Mouse (Mus musculus) heart, embryonic 13.5 days (tissue): ENCODE data around the gene Zfp36. TPM values are rescaled to one million over a fixed set of nuclear protein-coding genes. Genes with fewer than 3 reads are reported as not detected.

Source experiments
- ATAC-seq: fragments of 200-750 bp; cut with Nextera tagmentation; 2 replicates; pipeline ENCODE4 v1.8.0; 2017; ENCODE audit warnings: moderate TSS enrichment; ENCODE audit not compliant: insufficient number of reproducible peaks, low FRiP score, low TSS enrichment; ENCODE audit errors: extremely low read depth
- H3K27ac ChIP-seq: fragments of 300-500 bp; sonication (generic); replicated peaks from 2 replicates; pipeline ENCODE4 v1.5.1; 2015; ENCODE audit warnings: moderate library complexity, mild to moderate bottlenecking, inconsistent platforms
- H3K27me3 ChIP-seq: fragments of 300-500 bp; sonication (generic); replicated peaks from 2 replicates; pipeline ENCODE4 v1.6.1; 2015; ENCODE audit warnings: mild to moderate bottlenecking, inconsistent platforms
- H3K36me3 ChIP-seq: fragments of 300-500 bp; sonication (generic); 2 replicates; pipeline ENCODE4 v1.6.1; 2015; ENCODE audit warnings: mild to moderate bottlenecking, inconsistent platforms
- H3K4me1 ChIP-seq: fragments of 300-500 bp; sonication (generic); 2 replicates; pipeline ENCODE4 v1.6.1; 2015; ENCODE audit warnings: inconsistent platforms
- H3K4me2 ChIP-seq: fragments of 300-500 bp; sonication (generic); 2 replicates; pipeline ENCODE4 v1.6.1; 2015; ENCODE audit warnings: inconsistent platforms, mild to moderate bottlenecking, moderate library complexity
- H3K4me3 ChIP-seq: fragments of 300-500 bp; sonication (generic); 2 replicates; pipeline ENCODE4 v1.5.1; 2015; ENCODE audit warnings: moderate library complexity, mild to moderate bottlenecking, inconsistent platforms
- H3K9ac ChIP-seq: fragments of 300-500 bp; sonication (generic); 2 replicates; pipeline ENCODE4 v1.6.1; 2015; ENCODE audit warnings: inconsistent platforms, mild to moderate bottlenecking, moderate library complexity
- H3K9me3 ChIP-seq: fragments of 300-500 bp; sonication (generic); 2 replicates; pipeline ENCODE4 v1.6.1; 2016; ENCODE audit warnings: inconsistent platforms
- WGBS: fragments of 180-500 bp; shearing (Covaris S2); methylation state at CpG from one replicate; pipeline ENCODE4 v1.1.7; 2015; ENCODE audit warnings: mixed read lengths; 5-methylcytosine and 5-hydroxymethylcytosine counted together
- polyA plus RNA-seq: library from polyadenylated mRNA; unstranded; fragments of >200 nt; fragmentation: Nextera tagmentation; extraction: Ambion mirVana; gene quantifications from 2 replicates; pipeline ENCODE4 v1.2.1, GENCODE M21; 2015

The Zfp36 gene
- polyA plus RNA-seq = 11.9 and 13.6 TPM in 2 replicates

DNA sequence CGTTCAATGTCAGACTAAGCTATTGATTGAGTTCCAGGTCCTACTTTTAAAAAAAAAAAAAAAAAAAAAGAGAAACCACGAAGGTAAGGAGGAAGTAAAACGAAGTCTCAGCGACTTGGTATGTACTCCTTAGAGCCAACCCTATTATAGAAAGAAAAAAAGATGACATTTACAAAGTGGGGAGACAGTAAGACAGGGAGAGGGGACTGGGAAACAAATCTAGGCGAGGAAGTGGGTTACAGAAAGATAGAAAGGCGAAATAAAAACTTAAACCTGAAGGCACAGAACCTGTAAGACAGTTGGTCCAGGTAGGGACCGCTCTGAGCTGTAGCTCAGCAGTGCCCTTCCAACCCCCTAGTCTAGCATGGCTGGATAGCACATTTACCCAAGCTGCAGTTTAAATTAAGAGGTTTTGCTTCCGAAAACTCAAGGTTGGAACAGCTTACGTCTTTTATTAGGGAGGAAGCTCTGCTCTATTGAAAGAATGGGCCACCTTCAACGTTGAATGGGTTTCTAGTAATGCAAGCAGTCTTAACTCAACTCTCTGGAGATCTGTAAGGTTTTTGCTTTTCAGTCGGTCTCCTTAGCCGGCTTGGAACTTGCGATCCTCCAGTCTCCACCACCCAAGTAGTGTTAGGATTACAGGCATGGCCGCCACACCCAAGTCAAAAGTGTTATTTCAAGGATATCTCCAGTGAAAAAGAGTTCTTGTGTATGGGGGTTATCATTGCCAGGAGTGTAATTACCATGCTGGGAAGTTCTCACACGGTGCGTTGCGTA is at the start of gene Zfp36:
Zfp36 (minus strand) TSS at position 17 of the 780 bp plus-strand sequence.
- peak within 1 kb of the TSS; percentile 87 for H3K4me3 ChIP-seq
- 45% methylated on average over 17 of the region's 17 CpGs for WGBS
- H3K36me3 ChIP-seq = peaks cover 20% of the 10 kb centered on the region
- peak within 1 kb of the TSS; percentile 88 for H3K4me2 ChIP-seq
- no peaks in the 10 kb centered on the region for H3K27me3 ChIP-seq
- H3K27ac ChIP-seq = peak within 1 kb of the TSS; percentile 100
- H3K9ac ChIP-seq = peak within 1 kb of the TSS; percentile 98
- no peaks in the 10 kb centered on the region for H3K9me3 ChIP-seq
- peaks cover 73% of the 10 kb centered on the region for H3K4me1 ChIP-seq
- no peak for ATAC-seq

DNA sequence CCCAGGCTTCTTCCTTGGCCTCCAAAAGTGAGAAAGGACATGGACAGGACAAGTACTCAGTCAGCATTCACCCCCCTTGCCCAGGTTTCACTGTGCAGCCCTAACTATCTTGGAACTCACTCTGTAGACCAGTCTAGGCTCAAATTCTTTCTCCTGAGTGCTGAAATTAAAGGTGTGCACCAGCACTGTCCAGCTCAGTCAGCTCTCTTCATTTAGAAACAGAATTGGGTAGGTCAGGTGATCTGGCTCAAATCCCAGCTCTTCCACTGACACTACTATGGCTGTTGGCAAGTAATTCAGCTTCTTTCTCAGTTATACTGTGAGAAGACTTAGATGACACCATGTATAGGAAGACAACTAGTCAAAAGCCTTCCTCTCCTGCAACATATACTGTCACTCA is 47.7 kb upstream of the Zfp36 start:
- Histone ChIP-seq H3K4me1 (peaks cover 31% of the 10 kb centered on the region), H3K4me2 (no peak overlapping the region), H3K27ac (peak overlapping the region; percentile 68), H3K4me3 (no peak overlapping the region), H3K9ac (no peak overlapping the region), H3K9me3 (no peaks in the 10 kb centered on the region), H3K27me3 (no peaks in the 10 kb centered on the region), H3K36me3 (peaks cover 46% of the 10 kb centered on the region)
- no peak for ATAC-seq

DNA sequence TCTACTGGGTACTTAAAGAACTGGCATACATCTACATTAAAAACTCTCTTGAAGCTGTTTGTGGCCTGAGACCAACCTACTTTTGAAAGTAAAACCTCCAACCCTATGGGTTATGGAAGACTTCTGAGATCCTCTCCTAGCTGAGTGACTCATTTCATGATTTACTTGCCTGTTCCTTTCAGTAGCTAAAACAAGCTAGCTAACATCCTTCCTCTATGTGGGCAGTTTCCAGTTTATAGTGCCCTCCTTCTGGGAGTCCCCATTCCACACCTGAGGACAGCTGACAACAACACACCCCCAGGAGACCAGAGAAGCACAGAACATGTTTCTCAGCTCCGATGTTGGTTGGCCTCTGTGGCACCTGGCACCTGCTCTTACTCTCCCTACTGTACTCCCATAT is 43.0 kb upstream of the Zfp36 start:
- H3K9ac ChIP-seq = no peak overlapping the region
- H3K27ac ChIP-seq = no peak overlapping the region
- H3K36me3 ChIP-seq = peaks cover 65% of the 10 kb centered on the region
- H3K9me3 ChIP-seq = no peaks in the 10 kb centered on the region
- no peaks in the 10 kb centered on the region for H3K27me3 ChIP-seq
- H3K4me3 ChIP-seq = no peak overlapping the region
- H3K4me1 ChIP-seq = peaks cover 22% of the 10 kb centered on the region
- no peak for ATAC-seq
- no peak overlapping the region for H3K4me2 ChIP-seq
- 95% methylated on average over 1 of the region's 1 CpGs for WGBS

DNA sequence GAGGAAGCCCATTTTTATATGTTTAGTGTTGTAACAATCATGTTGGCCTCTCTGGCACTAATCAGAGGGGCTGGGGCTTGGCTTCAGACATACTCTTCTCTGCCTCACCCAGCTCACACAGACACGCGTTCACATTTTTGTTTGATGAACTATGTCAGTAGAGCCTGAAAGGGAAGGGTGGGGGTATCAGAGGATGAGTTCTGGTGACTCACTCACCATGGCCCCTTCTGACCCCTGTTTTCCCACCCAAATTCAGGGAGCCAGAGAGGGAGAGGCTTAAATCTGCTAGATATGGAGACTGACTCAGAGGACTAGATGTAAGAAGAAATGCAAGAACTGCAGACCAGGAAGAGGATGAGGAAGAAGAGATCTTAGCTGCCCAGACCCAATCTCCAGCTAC is 39.4 kb upstream of the Zfp36 start:
- Histone ChIP-seq H3K27ac (no peak overlapping the region), H3K9me3 (no peaks in the 10 kb centered on the region), H3K4me1 (peaks cover 14% of the 10 kb centered on the region), H3K36me3 (peaks cover 96% of the 10 kb centered on the region), H3K27me3 (no peaks in the 10 kb centered on the region), H3K4me3 (no peak overlapping the region), H3K9ac (no peak overlapping the region), H3K4me2 (no peak overlapping the region)
- no peak for ATAC-seq
- WGBS = 91% methylated on average over 2 of the region's 2 CpGs

DNA sequence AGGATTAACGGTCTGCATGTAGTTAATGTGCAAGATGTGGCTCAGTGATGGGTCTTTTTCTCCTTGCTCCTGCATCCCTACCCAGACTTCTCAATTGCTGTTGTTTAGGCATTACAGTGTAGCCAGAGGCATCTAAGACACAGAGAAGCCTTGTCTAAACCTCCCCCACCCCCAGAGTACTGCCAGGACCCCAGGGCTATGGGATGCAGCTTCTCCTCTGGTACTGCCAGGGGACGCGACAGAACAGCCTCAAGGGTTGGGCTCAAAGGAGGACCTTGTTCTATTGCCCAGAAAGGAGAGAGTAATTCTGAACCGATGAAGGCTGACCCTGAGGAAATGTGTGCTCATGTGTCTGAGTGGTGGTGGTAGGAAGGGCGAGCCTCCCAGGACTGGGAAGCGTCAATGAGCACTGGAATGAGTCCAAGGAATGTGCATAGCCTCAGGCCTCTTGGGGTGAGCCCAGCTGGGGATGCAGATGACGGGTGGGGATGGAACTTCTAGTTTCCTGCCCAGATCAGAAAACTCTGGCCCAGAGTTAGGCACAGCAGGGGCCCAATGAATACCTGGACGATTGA is 38.1 kb upstream of the Zfp36 start:
- peak overlapping the region; percentile 38; the same call in 1 of the 2 replicates for H3K27ac ChIP-seq
- no peak for ATAC-seq

DNA sequence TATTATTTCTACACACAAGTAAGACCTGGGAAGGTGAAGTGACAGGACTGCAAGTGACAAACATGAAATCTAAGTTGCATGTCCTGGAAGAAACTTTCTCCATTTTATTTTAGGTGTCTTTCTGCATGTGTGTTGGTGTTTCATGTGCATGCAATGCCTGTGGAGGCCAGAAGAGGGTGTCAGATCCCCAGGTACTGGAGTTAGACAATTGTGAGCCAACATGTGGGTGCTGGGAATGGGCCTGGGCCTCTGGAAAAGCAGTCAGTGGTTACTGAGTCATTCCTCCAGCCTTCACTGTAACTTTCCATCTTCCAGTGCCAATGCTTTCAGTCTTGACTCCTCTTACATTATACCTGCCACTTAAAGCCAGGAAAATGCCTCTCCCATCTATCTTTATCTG is 37.3 kb upstream of the Zfp36 start:
- no peaks in the 10 kb centered on the region for H3K9me3 ChIP-seq
- H3K4me1 ChIP-seq = peaks cover 14% of the 10 kb centered on the region
- peaks cover 100% of the 10 kb centered on the region for H3K36me3 ChIP-seq
- H3K27ac ChIP-seq = no peak overlapping the region
- no peak overlapping the region for H3K4me2 ChIP-seq
- ATAC-seq = no peak
- no peak overlapping the region for H3K9ac ChIP-seq
- no peaks in the 10 kb centered on the region for H3K27me3 ChIP-seq
- H3K4me3 ChIP-seq = no peak overlapping the region

More for the DNA sequence above, 38.1 kb upstream of the Zfp36 start:
- 57% methylated on average over 8 of the region's 8 CpGs for whole genome bisulfite sequencing
- H3K27me3 ChIP-seq = no peaks in the 10 kb centered on the region
- H3K36me3 ChIP-seq = peaks cover 100% of the 10 kb centered on the region
- H3K4me3 ChIP-seq = no peak overlapping the region
- H3K9me3 ChIP-seq = no peaks in the 10 kb centered on the region
- H3K9ac ChIP-seq = no peak overlapping the region
- H3K4me1 ChIP-seq = peaks cover 14% of the 10 kb centered on the region
- H3K4me2 ChIP-seq = no peak overlapping the region

DNA sequence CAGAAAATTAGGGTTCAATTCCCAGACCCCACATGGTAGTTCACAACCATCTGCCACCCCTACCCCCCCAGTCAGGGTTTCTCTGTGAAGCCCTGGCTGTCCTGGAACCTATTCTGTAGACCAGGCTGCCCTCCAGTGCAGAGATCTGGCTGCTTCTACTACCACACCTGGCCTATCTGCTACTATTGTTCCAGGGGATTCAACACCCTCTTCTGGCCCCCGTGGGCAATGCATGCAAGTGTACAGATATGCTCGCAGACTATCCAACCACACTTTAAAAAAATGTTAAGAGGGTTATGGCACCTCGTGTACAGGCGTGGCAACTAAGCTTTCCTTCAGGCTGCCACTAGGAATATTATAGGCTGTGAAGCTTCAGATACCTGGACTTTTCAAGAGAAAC is 32.8 kb upstream of the Zfp36 start:
- no peaks in the 10 kb centered on the region for H3K27me3 ChIP-seq
- peaks cover 23% of the 10 kb centered on the region for H3K4me1 ChIP-seq
- H3K9me3 ChIP-seq = no peaks in the 10 kb centered on the region
- H3K9ac ChIP-seq = no peak overlapping the region
- H3K4me2 ChIP-seq = no peak overlapping the region
- ATAC-seq = no peak
- peaks cover 99% of the 10 kb centered on the region for H3K36me3 ChIP-seq
- 80% methylated on average over 4 of the region's 4 CpGs for WGBS
- H3K27ac ChIP-seq = no peak overlapping the region
- no peak overlapping the region for H3K4me3 ChIP-seq

DNA sequence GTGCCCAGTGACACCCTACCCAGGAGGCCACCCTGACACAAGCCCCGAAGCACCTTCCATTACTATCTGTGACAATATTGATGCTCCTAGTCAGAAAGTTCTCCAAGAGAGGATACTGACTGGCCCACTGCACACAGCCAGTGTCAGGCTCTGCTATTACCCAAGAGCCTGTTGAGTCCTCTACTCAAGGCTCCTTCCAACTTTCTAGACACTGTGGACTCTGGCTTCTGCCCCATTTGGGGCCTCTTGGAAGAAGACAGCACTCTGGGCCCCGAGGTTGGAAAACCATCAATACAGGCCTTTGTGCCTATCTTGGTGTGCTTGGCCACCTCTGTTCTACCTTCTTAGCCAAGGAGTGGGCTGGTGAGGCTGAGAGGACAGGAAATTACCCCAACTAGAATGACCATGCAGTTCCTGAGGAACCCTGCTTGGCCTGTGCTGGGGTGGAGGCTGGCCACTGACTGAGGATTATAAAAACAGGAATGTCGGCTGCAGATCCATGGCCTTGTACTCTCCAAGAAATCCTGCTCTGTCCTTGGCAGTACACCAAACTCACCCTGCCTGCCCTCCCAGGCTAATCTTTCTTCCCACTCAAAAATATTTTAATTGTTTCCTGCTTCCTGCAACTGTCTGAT is 30.9 kb upstream of the Zfp36 start:
- H3K9ac ChIP-seq = 0 out of 2 replicates have a peak overlapping the region, but pooled peaks have one; percentile 9
- no peak overlapping the region for H3K4me3 ChIP-seq
- no peaks in the 10 kb centered on the region for H3K9me3 ChIP-seq
- 69% methylated on average over 3 of the region's 3 CpGs for WGBS
- H3K4me1 ChIP-seq = peaks cover 23% of the 10 kb centered on the region
- H3K27me3 ChIP-seq = no peaks in the 10 kb centered on the region
- ATAC-seq = no peak
- no peak overlapping the region for H3K4me2 ChIP-seq
- peak overlapping the region; percentile 4; the same call in 1 of the 2 replicates for H3K27ac ChIP-seq
- H3K36me3 ChIP-seq = peaks cover 99% of the 10 kb centered on the region

DNA sequence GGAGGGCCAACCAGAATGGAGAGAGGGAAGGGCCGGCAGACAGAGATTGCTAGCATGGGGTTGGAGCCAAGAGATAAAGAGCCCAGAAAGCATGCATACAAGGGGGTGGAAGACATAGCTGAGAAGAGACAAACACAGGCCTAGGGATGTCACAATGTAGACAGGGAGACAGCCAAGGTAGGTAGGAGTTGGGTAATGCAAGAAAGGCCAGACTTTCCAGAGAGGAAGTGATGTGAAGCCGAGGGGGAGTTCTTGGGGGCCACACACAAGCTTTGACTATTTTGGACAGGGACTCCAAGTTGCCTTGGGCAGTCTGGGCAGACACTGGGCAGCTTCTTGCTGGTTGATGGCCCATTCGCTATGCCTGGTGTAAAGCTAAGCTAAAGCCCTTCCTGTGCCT is 21.9 kb upstream of the Zfp36 start:
- Histone ChIP-seq H3K4me2 (no peak overlapping the region), H3K36me3 (peaks cover 99% of the 10 kb centered on the region), H3K4me3 (no peak overlapping the region), H3K9me3 (no peaks in the 10 kb centered on the region), H3K9ac (no peak overlapping the region), H3K27ac (no peak overlapping the region), H3K4me1 (peaks cover 2% of the 10 kb centered on the region; the same call in 1 of the 2 replicates), H3K27me3 (no peaks in the 10 kb centered on the region)
- WGBS = 64% methylated on average over 3 of the region's 3 CpGs
- ATAC-seq = no peak

DNA sequence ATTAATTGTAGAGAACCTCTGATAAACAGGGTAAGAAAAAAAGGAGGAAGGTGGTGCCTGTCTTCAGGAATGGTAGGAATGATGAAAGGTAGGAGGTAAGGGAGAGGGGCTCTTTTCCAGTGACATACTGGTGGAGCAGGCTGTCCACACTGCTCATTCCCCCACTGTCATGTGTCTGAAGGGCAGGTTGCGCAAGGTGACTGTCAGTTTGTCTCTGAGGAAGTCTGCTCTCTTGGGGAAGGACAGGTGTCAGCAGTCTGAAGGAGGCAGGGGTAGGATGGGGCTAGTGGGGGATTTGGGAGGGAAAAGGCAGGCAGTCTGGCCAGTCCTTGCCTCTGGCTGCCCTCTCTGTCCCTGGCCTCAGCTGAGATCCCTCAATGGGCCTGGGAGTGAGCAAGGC is 21.0 kb upstream of the Zfp36 start:
- no peaks in the 10 kb centered on the region for H3K27me3 ChIP-seq
- H3K9me3 ChIP-seq = no peaks in the 10 kb centered on the region
- H3K4me2 ChIP-seq = no peak overlapping the region
- peaks cover 99% of the 10 kb centered on the region for H3K36me3 ChIP-seq
- no peak overlapping the region for H3K4me3 ChIP-seq
- peaks cover 2% of the 10 kb centered on the region; the same call in 1 of the 2 replicates for H3K4me1 ChIP-seq
- no peak for ATAC-seq
- H3K9ac ChIP-seq = no peak overlapping the region
- WGBS = 96% methylated on average over 1 of the region's 1 CpGs
- no peak overlapping the region for H3K27ac ChIP-seq

DNA sequence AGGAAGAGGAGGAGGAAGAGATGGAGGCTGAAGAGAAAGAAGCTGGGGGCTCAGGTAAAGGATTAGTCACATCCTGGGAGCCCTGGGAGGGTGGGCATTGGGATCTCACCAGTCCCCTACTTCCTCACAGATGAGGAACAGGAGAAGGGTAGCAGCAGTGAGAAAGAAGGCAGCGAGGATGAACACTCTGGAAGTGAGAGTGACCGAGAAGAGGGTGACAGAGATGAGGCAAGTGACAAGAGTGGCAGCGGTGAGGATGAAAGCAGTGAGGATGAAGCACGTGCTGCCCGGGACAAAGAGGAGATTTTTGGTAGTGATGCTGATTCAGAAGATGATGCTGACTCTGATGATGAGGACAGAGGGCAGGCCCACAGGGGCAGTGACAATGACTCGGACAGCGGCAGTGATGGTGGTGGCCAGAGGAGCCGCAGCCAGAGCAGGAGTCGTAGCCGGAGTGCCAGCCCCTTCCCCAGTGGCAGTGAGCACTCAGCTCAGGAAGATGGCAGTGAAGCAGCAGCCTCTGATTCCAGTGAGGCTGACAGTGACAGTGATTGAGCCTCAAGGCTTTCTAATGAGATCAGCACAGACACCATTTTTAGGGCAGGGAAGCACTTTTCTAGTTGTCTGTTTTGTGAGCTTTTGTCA is 18.8 kb upstream of the Zfp36 start:
- Histone ChIP-seq H3K4me3 (no peak overlapping the region), H3K36me3 (peaks cover 94% of the 10 kb centered on the region), H3K4me1 (peaks cover 6% of the 10 kb centered on the region), H3K4me2 (no peak overlapping the region), H3K27me3 (no peaks in the 10 kb centered on the region), H3K9ac (no peak overlapping the region), H3K9me3 (no peaks in the 10 kb centered on the region), H3K27ac (no peak overlapping the region)
- 85% methylated on average over 10 of the region's 10 CpGs for WGBS
- ATAC-seq = no peak
